Mouse (Mus musculus): Measurements from ENCODE around the gene Lrch3.

GRCm38 (mm10) chr16:32870231-32870630 is 43.7 kb upstream of the Lrch3 start:
- TF ChIP-seq CTCF (IDR thresholded peaks at IDR 0.05; ENCODE audit: low read depth): no peak
- TF ChIP-seq EP300 (IDR thresholded peaks at IDR 0.05; ENCODE audit: low read depth): no peak

Data from heart, postnatal 0 days (tissue).